Mouse (Mus musculus): ENCODE results near the gene Ddit4. TPM values are rescaled to one million over a fixed set of nuclear protein-coding genes. Genes with fewer than 3 reads are reported as not detected.

The Ddit4 gene
- polyA plus RNA-seq, 1 experiment from 2014 or later = 24.0 TPM

- H3K4me1 ChIP-seq (replicated peaks; ENCODE audit: insufficient read depth, low read length) = peaks cover 30% of the 10 kb centered on the region
- no peak for TF ChIP-seq CTCF (IDR thresholded peaks at IDR 0.05; ENCODE audit: low read depth)
- peaks cover 4% of the 10 kb centered on the region; the same call in 1 of the 2 replicates for H3K36me3 ChIP-seq (ENCODE audit: insufficient read depth, low read length)
- H3K9ac ChIP-seq (ENCODE audit: low read depth, low read length) = peak overlapping the region; percentile 62; the same call in 1 of the 2 replicates
- WGBS = 23% methylated on average over 16 of the region's 16 CpGs
- H3K27me3 ChIP-seq (ENCODE audit: insufficient read depth, low read length) = no peaks in the 10 kb centered on the region
- DNase-seq (ENCODE audit: low spot score) = no peak
- peak overlapping the region; percentile 88 for H3K27ac ChIP-seq
- H3K9me3 ChIP-seq (replicated peaks; ENCODE audit: low read length) = no peaks in the 10 kb centered on the region
- peak overlapping the region; percentile 92 for H3K4me3 ChIP-seq (replicated peaks; ENCODE audit: low read depth, low read length)
- ATAC-seq (replicated peaks; ENCODE audit: low FRiP score, low read depth) = no peak
- H3K4me2 ChIP-seq (ENCODE audit: low read length) = peak overlapping the region; percentile 93
These were observed 1.3 kb upstream of the Ddit4 start for GRCm38 (mm10) chr10:59952781-59953563.

DNA sequence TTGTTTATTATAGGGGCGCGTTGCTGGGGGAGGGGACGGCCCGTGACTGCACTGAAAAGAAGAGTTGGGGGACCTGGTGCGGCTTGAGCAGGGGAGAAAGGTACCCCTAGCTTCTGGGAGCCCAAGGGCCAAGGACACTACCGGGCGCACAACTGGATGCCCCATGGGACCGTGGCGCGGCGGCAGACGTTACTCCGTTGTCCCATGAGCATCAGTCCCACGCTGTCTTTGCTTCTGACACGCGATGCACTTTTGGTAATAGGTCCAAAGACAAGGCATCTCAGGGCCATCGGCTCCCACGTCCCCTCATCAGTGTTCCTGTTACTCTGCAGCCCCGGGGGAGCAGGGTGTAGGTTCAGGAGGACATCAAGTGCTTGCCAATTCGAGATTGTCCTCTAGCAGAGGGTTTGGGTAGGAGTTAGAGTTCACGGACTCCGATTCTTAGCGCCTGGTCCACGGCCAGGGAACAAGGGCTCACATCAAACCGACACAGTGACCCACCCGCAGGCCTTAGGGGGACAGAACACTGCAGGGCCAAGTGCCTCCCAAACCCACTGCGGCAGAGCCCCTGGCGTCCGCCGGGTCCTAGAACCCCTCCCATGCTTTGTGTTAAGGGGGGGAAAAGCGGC lies 632 bp upstream of the Ddit4 start:
- H3K9ac ChIP-seq (ENCODE audit: low read depth, low read length) = peak overlapping the region; percentile 62
- DNase-seq (ENCODE audit: low spot score) (peak; percentile 66), ATAC-seq (replicated peaks; ENCODE audit: low FRiP score, low read depth) (peak; percentile 26; the same call in 1 of the 2 replicates)
- WGBS = under 1% methylated on average over 31 of the region's 31 CpGs
- H3K4me1 ChIP-seq (replicated peaks; ENCODE audit: insufficient read depth, low read length) = peaks cover 23% of the 10 kb centered on the region
- peak overlapping the region; percentile 88 for H3K27ac ChIP-seq
- H3K4me3 ChIP-seq (replicated peaks; ENCODE audit: low read depth, low read length) = peak overlapping the region; percentile 92
- peaks cover 4% of the 10 kb centered on the region; the same call in 1 of the 2 replicates for H3K36me3 ChIP-seq (ENCODE audit: insufficient read depth, low read length)
- no peak for TF ChIP-seq CTCF (IDR thresholded peaks at IDR 0.05; ENCODE audit: low read depth)
- no peaks in the 10 kb centered on the region for H3K9me3 ChIP-seq (replicated peaks; ENCODE audit: low read length)
- H3K4me2 ChIP-seq (ENCODE audit: low read length) = peak overlapping the region; percentile 93
- H3K27me3 ChIP-seq (ENCODE audit: insufficient read depth, low read length) = no peaks in the 10 kb centered on the region

GRCm38 (mm10) chr10:59950716-59951191 lies 880 bp downstream of the Ddit4 start:
- Histone ChIP-seq H3K27me3 (ENCODE audit: insufficient read depth, low read length) (no peaks in the 10 kb centered on the region), H3K36me3 (ENCODE audit: insufficient read depth, low read length) (peaks cover 4% of the 10 kb centered on the region; the same call in 1 of the 2 replicates), H3K4me1 (replicated peaks; ENCODE audit: insufficient read depth, low read length) (peaks cover 21% of the 10 kb centered on the region), H3K4me3 (replicated peaks; ENCODE audit: low read depth, low read length) (peak overlapping the region; percentile 92), H3K27ac (peak overlapping the region; percentile 93), H3K4me2 (ENCODE audit: low read length) (peak overlapping the region; percentile 93), H3K9ac (ENCODE audit: low read depth, low read length) (peak overlapping the region; percentile 92), H3K9me3 (replicated peaks; ENCODE audit: low read length) (no peaks in the 10 kb centered on the region)
- ATAC-seq (replicated peaks; ENCODE audit: low FRiP score, low read depth) = peak; percentile 33
- peak; percentile 76 for TF ChIP-seq CTCF (IDR thresholded peaks at IDR 0.05; ENCODE audit: low read depth)
- DNase-seq (ENCODE audit: low spot score) = peak; percentile 68
- 0% methylated on average over 23 of the region's 23 CpGs for WGBS

DNA sequence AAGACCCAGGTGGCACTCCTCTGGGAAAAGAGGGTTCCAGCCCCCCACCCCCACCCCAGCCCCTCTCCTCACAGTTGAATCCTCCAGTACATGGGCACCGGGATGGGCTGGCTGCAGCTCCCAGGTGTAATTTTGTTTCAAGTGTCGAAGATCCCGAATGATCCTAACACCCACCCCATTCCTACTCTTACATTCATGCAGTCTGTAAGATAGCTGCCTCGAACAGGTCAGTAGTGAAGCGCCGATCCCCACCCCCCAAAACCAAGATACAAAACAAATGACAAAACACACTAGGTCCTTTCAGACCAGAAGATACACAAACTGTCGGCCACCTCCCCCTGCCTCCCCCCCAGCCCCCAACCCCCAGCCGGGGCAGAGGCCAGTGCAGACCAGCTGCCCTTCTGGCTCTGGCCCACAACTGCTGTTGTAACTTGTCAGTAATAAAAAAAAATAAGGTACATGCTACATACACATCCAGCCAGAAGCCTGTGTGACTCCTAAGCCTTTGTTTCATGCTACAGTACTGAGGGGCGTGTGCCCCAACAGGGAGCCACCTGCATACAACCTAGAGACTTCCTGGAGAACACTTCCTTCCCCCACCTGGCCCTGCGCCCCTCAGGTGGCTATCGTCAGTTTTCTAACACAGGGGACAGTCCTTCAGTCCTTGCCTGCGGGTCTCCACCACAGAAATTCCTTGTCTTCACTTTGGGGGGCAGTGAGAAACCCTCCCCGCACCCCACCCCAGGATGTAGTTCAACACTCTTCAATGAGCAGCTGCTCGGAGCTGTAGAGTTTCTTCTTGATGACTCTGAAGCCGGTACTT lies 1.6 kb downstream of the Ddit4 start:
- peak overlapping the region; percentile 93 for H3K4me2 ChIP-seq (ENCODE audit: low read length)
- no peaks in the 10 kb centered on the region for H3K9me3 ChIP-seq (replicated peaks; ENCODE audit: low read length)
- H3K4me1 ChIP-seq (replicated peaks; ENCODE audit: insufficient read depth, low read length) = peaks cover 21% of the 10 kb centered on the region
- no peak for ATAC-seq (replicated peaks; ENCODE audit: low FRiP score, low read depth)
- H3K27ac ChIP-seq = peak overlapping the region; percentile 93; the same call in 1 of the 2 replicates
- H3K27me3 ChIP-seq (ENCODE audit: insufficient read depth, low read length) = no peaks in the 10 kb centered on the region
- H3K36me3 ChIP-seq (ENCODE audit: insufficient read depth, low read length) = peaks cover 4% of the 10 kb centered on the region; the same call in 1 of the 2 replicates
- H3K9ac ChIP-seq (ENCODE audit: low read depth, low read length) = peak overlapping the region; percentile 92
- WGBS = 39% methylated on average over 15 of the region's 15 CpGs
- peak overlapping the region; percentile 92 for H3K4me3 ChIP-seq (replicated peaks; ENCODE audit: low read depth, low read length)
- TF ChIP-seq CTCF (IDR thresholded peaks at IDR 0.05; ENCODE audit: low read depth) = no peak
- no peak for DNase-seq (ENCODE audit: low spot score)

DNA sequence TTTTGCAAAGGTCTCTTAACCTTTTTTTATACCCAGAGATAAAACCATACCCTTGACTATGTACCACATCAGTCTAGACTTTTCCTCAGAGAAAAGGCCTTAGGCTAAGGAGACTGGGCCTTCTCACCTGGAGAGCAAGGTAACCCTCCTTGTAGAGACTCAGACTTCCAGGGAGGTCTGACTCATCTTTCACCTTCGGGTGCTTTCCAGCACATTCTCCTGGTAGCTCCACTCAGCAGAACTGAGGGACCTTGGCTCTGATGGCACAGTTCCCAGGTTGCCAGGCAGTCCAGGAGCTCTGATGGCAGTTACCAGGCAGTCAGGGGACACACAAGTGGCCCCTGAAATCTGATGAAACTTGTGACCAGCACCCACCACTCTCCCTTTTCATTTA lies 2.4 kb downstream of the Ddit4 start:
- H3K27ac ChIP-seq = 0 out of 2 replicates have a peak overlapping the region, but pooled peaks have one; percentile 93
- H3K4me2 ChIP-seq (ENCODE audit: low read length) = peak overlapping the region; percentile 93; the same call in 1 of the 2 replicates
- no peaks in the 10 kb centered on the region for H3K9me3 ChIP-seq (replicated peaks; ENCODE audit: low read length)
- WGBS = 57% methylated on average over 1 of the region's 1 CpGs
- H3K9ac ChIP-seq (ENCODE audit: low read depth, low read length) = peak overlapping the region; percentile 92; the same call in 1 of the 2 replicates
- H3K4me3 ChIP-seq (replicated peaks; ENCODE audit: low read depth, low read length) = peak overlapping the region; percentile 92; the same call in 1 of the 2 replicates
- DNase-seq (ENCODE audit: low spot score) (no peak), ATAC-seq (replicated peaks; ENCODE audit: low FRiP score, low read depth) (no peak)
- no peak for TF ChIP-seq CTCF (IDR thresholded peaks at IDR 0.05; ENCODE audit: low read depth)
- H3K36me3 ChIP-seq (ENCODE audit: insufficient read depth, low read length) = peaks cover 4% of the 10 kb centered on the region; the same call in 1 of the 2 replicates
- H3K4me1 ChIP-seq (replicated peaks; ENCODE audit: insufficient read depth, low read length) = peaks cover 21% of the 10 kb centered on the region
- H3K27me3 ChIP-seq (ENCODE audit: insufficient read depth, low read length) = no peaks in the 10 kb centered on the region
